In the genomic region with DNA sequence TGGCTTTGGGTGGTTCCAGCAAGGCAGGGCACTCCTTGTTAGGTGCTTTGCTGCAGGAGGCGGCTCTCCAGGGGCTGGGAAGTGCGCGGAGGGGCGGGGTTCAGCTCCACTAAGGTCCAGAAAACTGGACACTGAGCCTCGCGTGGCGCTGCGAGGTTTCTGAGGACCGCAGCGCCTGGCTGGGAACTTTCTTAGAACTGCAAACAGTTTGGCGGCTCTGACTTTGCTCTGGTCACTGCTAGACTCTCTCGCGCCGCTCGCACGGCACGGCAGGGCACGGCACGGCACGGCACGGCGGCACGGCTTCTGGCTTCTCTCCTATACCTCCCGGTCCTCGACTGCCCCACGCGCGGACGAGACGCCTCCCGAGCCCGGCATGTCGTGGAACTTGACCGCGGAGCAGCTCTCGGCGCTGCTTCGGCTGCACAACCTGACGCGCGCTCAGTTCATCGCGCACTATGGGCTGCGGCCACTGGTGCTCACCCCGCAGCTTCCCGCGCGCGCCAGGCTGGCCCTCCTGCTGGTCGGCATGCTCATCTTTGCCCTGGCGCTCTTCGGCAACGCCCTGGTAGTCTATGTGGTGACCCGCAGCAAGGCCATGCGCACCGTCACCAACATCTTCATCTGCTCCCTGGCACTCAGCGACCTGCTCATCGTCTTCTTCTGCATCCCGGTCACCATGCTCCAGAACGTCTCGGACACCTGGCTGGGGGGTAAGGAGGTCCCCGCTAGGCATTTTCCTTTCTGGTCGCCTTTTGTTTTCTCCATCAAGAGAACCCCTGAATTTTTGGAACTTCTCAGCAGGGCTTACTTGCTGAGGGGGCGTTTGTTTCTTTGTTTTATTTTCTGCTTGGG, we compare ENCODE assay signal across 7 mouse cellular contexts. TPM values are rescaled to one million over a fixed set of nuclear protein-coding genes. Genes with fewer than 3 reads are reported as not detected.
DNase-seq lines count a peak whose midpoint lies in the region; ATAC-seq and TF ChIP-seq lines count a peak whose summit lies in the region.

A gene (plus strand): TSS at position 188 of the 855 bp plus-strand sequence.

- H3K9ac ChIP-seq in heart, postnatal 0 days (replicated peaks; ENCODE audit: low read depth, low read length), result 0 out of 2 replicates have a peak within 1 kb of the TSS, but pooled peaks have one; percentile 30
- H3K9ac ChIP-seq in liver, embryonic 16.5 days (ENCODE audit: low read depth, low read length), result no peak within 1 kb of the TSS

- peak within 1 kb of the TSS; percentile 93 for H3K4me2 ChIP-seq in heart, postnatal 0 days (ENCODE audit: low read depth, low read length)
- H3K4me2 ChIP-seq in liver, embryonic 16.5 days (ENCODE audit: low read depth, low read length), result peak within 1 kb of the TSS; percentile 24; the same call in 1 of the 2 replicates

- peak; percentile 1 to 4 for DNase-seq in left cerebral cortex, postnatal 25 days (ENCODE audit: low spot score in 2 of 2)
- DNase-seq in left cerebral cortex, adult 9 months (ENCODE audit: low spot score in 2 of 2), result no peak
- DNase-seq in embryo, embryonic 9.5 days (ENCODE audit: extremely low spot score), result peak; percentile 61
- no peak for DNase-seq in heart, postnatal 0 days (ENCODE audit: low spot score)
- DNase-seq in right cerebral cortex, postnatal 4 days, result peak; percentile 22

- no peak for TF ChIP-seq CTCF in heart, postnatal 0 days (IDR thresholded peaks at IDR 0.05; ENCODE audit: low read depth)

- peak within 1 kb of the TSS; percentile 53 for H3K4me3 ChIP-seq in heart, postnatal 0 days (ENCODE audit: low read depth, low read length)
- peak within 1 kb of the TSS; percentile 27; the same call in 1 of the 2 replicates for H3K4me3 ChIP-seq in liver, embryonic 16.5 days (ENCODE audit: low read depth, low read length)

- intact Hi-C loops in left cerebral cortex, postnatal 25 days (cut with DNase I), result no loop called here

- H3K9me3 ChIP-seq in heart, postnatal 0 days (replicated peaks; ENCODE audit: control insufficient read depth, low read length), result no peaks in the 10 kb centered on the region
- no peaks in the 10 kb centered on the region for H3K9me3 ChIP-seq in liver, embryonic 16.5 days (replicated peaks; ENCODE audit: control insufficient read depth, low read length)

- TF ChIP-seq EP300 in heart, postnatal 0 days (IDR thresholded peaks at IDR 0.05; ENCODE audit: low read depth), result no peak

- 1% methylated on average over 62 of the region's 64 CpGs for WGBS in heart, postnatal 0 days
- WGBS in liver, embryonic 16.5 days (ENCODE audit: insufficient replicate concordance), result 2% methylated on average over 61 of the region's 64 CpGs

- no peak for ATAC-seq in heart, postnatal 0 days (ENCODE audit: insufficient read depth, low read depth)
- ATAC-seq in liver, embryonic 16.5 days (ENCODE audit: low read depth), result no peak
- ATAC-seq in monocyte, adult 5-6 weeks (replicated peaks; ENCODE audit: insufficient number of reproducible peaks, low FRiP score, low TSS enrichment, poor library complexity, severe bottlenecking), result no peak

- 0 out of 2 replicates have a peak, but pooled peaks cover 3% of the 10 kb centered on the region for H3K4me1 ChIP-seq in heart, postnatal 0 days (ENCODE audit: control insufficient read depth, insufficient read depth)
- no peaks in the 10 kb centered on the region for H3K4me1 ChIP-seq in liver, embryonic 16.5 days (ENCODE audit: control insufficient read depth, low read depth, low read length)

- no peaks in the 10 kb centered on the region for H3K36me3 ChIP-seq in heart, postnatal 0 days (replicated peaks; ENCODE audit: control insufficient read depth, insufficient read depth, low read length)
- no peaks in the 10 kb centered on the region for H3K36me3 ChIP-seq in liver, embryonic 16.5 days (ENCODE audit: control insufficient read depth, insufficient read depth)

- H3K27ac ChIP-seq in heart, postnatal 0 days (ENCODE audit: low read depth), result no peak within 1 kb of the TSS
- H3K27ac ChIP-seq in liver, embryonic 16.5 days (ENCODE audit: low read length), result no peak within 1 kb of the TSS

- H3K27me3 ChIP-seq in heart, postnatal 0 days (ENCODE audit: control insufficient read depth, insufficient read depth, low read length), result peaks cover 27% of the 10 kb centered on the region
- H3K27me3 ChIP-seq in liver, embryonic 16.5 days (ENCODE audit: control insufficient read depth, insufficient read depth, low read depth, low read length), result peaks cover 13% of the 10 kb centered on the region

RNA-seq across cellular contexts. Expression of the gene that starts here (rescaled TPM):
- under 1 TPM; 0.43 to 0.87 TPM for total RNA-seq in left cerebral cortex, postnatal 25 days (2021)
- not detected in 2 replicates for total RNA-seq in heart, postnatal 0 days (2014; rRNA removed; ENCODE audit: low replicate concordance)
- 0.08 TPM in 1 of 2 replicates, not detected in the other for polyA plus RNA-seq in heart, postnatal 0 days (2015; fragmentation: Nextera tagmentation; extraction: Ambion mirVana)
- not detected in 2 replicates for polyA plus RNA-seq in liver, embryonic 16.5 days (2015; fragmentation: Nextera tagmentation; extraction: Ambion mirVana)
- not detected in 3 replicates for total RNA-seq in monocyte, adult 5-6 weeks (2017)

Comparison
In these comparisons a context has a peak if more than half of its experiments do, and no peak if none do; other contexts are left out.
1. Peak in DNase-seq in left cerebral cortex, postnatal 25 days; RNA of the gene not detected or under 1 TPM.
2. DNase-seq: peak in embryo, embryonic 9.5 days (single experiment) and right cerebral cortex, postnatal 4 days (single experiment); none in left cerebral cortex, adult 9 months (0 of 2) and heart, postnatal 0 days (single experiment).